Mouse (Mus musculus): ENCODE results near the gene Prss30.
A peak's percentile ranks its signal among the peaks of the same experiment; 100 is the strongest.

- TF ChIP-seq CTCF (IDR thresholded peaks at IDR 0.05; ENCODE audit: borderline replicate concordance, extremely low read depth, insufficient read depth, insufficient read length) (no peak), POLR2A (IDR thresholded peaks at IDR 0.05; ENCODE audit: borderline replicate concordance, extremely low read depth, insufficient read depth, insufficient read length, poor library complexity, severe bottlenecking) (0 out of 2 replicates have a peak, but pooled peaks have one; percentile 9)
These were observed 55.3 kb downstream of the Prss30 start for GRCm38 (mm10) chr17:23925090-23925493.

Data from brain, embryonic 14.5 days (tissue).